Mouse (Mus musculus): ENCODE results near the gene Iqcc.

Gene Iqcc

GRCm38 (mm10) chr4:129618786-129619691 lies at the start of gene Iqcc:
Gene Iqcc, minus strand, starts transcription at chr4:129619099.
- peak; percentile 96 for DNase-seq

- DNase-seq = no peak
Measured at GRCm38 (mm10) chr4:129662255-129662813, 43.4 kb upstream of the Iqcc start.

GRCm38 (mm10) chr4:129661584-129661983 lies 42.7 kb upstream of the Iqcc start:
- no peak for DNase-seq

- DNase-seq = no peak
Measured at GRCm38 (mm10) chr4:129654770-129655169, 35.9 kb upstream of the Iqcc start.

- no peak for DNase-seq
Measured at GRCm38 (mm10) chr4:129650359-129650758, 31.5 kb upstream of the Iqcc start.

- DNase-seq = no peak
Measured at GRCm38 (mm10) chr4:129648656-129649055, 29.8 kb upstream of the Iqcc start.

- no peak for DNase-seq
Measured at GRCm38 (mm10) chr4:129645204-129645603, 26.3 kb upstream of the Iqcc start.

GRCm38 (mm10) chr4:129641756-129642155 lies 22.9 kb upstream of the Iqcc start:
- no peak for DNase-seq

- peak; percentile 98 for DNase-seq
Measured at GRCm38 (mm10) chr4:129640638-129641467, 22.0 kb upstream of the Iqcc start, which contains the start of gene Txlna. Gene Txlna, minus strand, starts transcription at chr4:129641065.

- DNase-seq = peak; percentile 59 to 61
Measured at GRCm38 (mm10) chr4:129640101-129640637, 21.3 kb upstream of the Iqcc start.

GRCm38 (mm10) chr4:129639221-129639620 lies 20.3 kb upstream of the Iqcc start:
- no peak for DNase-seq

- no peak for DNase-seq
Measured at GRCm38 (mm10) chr4:129633852-129634251, 15.0 kb upstream of the Iqcc start.

GRCm38 (mm10) chr4:129631867-129632266 lies 13.0 kb upstream of the Iqcc start:
- DNase-seq = no peak

- peak; percentile 49 to 53 for DNase-seq
Measured at GRCm38 (mm10) chr4:129630944-129631343, 12.0 kb upstream of the Iqcc start.

GRCm38 (mm10) chr4:129626035-129626434 lies 7.1 kb upstream of the Iqcc start:
- DNase-seq = no peak

- no peak for DNase-seq
Measured at GRCm38 (mm10) chr4:129625496-129625895, 6.6 kb upstream of the Iqcc start.

- DNase-seq = peak; percentile 69 to 70
Measured at GRCm38 (mm10) chr4:129625029-129625370, 6.1 kb upstream of the Iqcc start.

GRCm38 (mm10) chr4:129624281-129625028 lies 5.6 kb upstream of the Iqcc start:
- DNase-seq = peak; percentile 87 to 89

GRCm38 (mm10) chr4:129623681-129624091 lies 4.8 kb upstream of the Iqcc start, which contains the start of gene Ccdc28b:
Gene Ccdc28b, minus strand, starts transcription at chr4:129623947.
- DNase-seq = peak; percentile 42 to 62

GRCm38 (mm10) chr4:129622803-129623535 lies 4.1 kb upstream of the Iqcc start:
- peak; percentile 35 to 52 for DNase-seq

GRCm38 (mm10) chr4:129622120-129622802 lies 3.4 kb upstream of the Iqcc start:
- DNase-seq = no peak
